Mouse (Mus musculus) duodenum, adult 2 months (tissue): ENCODE data around the gene F8a. TPM values are rescaled to one million over a fixed set of nuclear protein-coding genes. Genes with fewer than 3 reads are reported as not detected.

Experiments
- polyA plus RNA-seq: library from polyadenylated mRNA; depleted of rRNA; stranded (reverse); fragments of >200 nt; gene quantifications from 2 replicates; pipeline ENCODE4 v1.2.3, GENCODE M21; 2012; ENCODE audit warnings: low replicate concordance; rRNA removed

Gene F8a
- polyA plus RNA-seq: 24.9 and 39.6 TPM in 2 replicates

DNA sequence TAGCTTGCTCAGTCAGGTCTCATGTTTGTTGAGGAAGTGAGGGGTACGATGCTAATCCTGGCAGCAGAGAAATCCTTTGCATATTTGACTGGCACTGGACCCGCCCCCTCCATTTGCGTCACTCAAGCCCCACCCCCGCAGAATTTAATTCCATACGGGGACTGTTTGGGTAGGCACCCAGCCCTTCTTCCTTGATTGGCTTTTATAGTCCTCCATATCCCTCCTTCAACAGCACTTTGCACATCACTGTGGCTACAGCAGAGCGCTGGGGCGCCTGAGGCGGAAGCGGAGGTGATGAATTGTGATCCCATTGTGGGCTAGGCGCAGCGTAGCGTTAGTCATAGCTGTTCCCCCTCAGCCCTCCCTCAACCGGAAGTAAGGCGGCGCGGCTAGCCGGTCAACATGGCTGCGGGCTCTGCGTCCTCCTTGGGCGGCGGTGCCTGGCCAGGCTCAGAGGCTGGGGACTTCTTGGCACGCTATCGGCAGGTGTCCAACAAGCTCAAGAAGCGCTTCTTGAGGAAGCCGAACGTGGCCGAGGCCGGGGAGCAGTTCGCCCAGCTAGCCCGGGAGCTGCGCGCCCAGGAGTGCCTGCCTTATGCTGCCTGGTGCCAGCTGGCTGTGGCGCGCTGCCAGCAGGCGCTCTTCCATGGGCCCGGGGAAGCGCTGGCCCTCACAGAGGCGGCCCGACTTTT, at the start of gene F8a:
F8a (plus strand) TSS at position 378 of the 692 bp plus-strand sequence.

DNA sequence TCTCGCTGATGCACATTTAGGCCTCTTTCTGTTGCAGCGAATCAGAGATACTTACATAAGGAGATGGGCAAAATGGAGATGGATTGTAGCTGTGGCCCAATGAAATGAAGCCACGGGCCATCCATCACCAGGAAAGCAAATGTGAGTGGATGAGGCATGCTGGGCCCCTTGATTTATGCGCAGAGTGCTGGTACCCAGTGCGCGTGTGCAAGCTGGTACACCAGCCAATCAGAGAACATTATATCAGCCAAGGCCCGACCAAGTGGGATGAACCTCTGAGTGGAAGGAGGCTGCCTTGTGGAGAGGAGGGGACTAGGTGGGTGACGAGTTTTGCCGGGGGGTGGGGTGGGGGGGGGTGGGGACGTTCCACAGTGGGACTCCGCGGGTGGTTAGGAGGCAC, 36.2 kb upstream of the F8a start, which contains the start of gene Xlr3b:
Xlr3b (plus strand) TSS at position 274 of the 400 bp plus-strand sequence.

GRCm38 (mm10) chrX:73213819-73214564, 14.1 kb upstream of the F8a start, which contains the start of gene Xlr4b:
TSS of gene Xlr4b (plus strand) at chrX:73214333.

GRCm38 (mm10) chrX:73242821-73243325, 14.8 kb downstream of the F8a start, which contains the start of gene Xlr4c:
TSS of gene Xlr4c (minus strand) at chrX:73243130.

GRCm38 (mm10) chrX:73265270-73265669, 37.2 kb downstream of the F8a start, which contains the start of gene Xlr3c:
TSS of gene Xlr3c (minus strand) at chrX:73265390.

Other genes starting within 250 kb of the F8a start
- gene Zfp185, start 241.0 kb upstream of the F8a start, polyA plus RNA-seq: 0.20 TPM in 1 of 2 replicates, not detected in the other
- gene Pnma5, start 191.2 kb upstream of the F8a start, polyA plus RNA-seq: not detected in 2 replicates
- 0.02 and 0.06 TPM in 2 replicates for gene Pnma3, start 163.5 kb upstream of the F8a start, polyA plus RNA-seq
- gene Xlr4a, start 145.8 kb upstream of the F8a start, polyA plus RNA-seq: 0.15 TPM in 1 of 2 replicates, not detected in the other
- gene Xlr3a, start 131.2 kb upstream of the F8a start, polyA plus RNA-seq: 0.16 TPM in 1 of 2 replicates, not detected in the other
- gene Gm14685, start 111.2 kb upstream of the F8a start, polyA plus RNA-seq: 0.05 TPM in 1 of 2 replicates, not detected in the other
- not detected in 2 replicates for gene Xlr5b, start 79.5 kb upstream of the F8a start, polyA plus RNA-seq
- gene DXBay18, start 78.8 kb upstream of the F8a start, polyA plus RNA-seq: not detected in 2 replicates
- gene Spin2d, start 51.3 kb upstream of the F8a start, polyA plus RNA-seq: not detected in 2 replicates
- gene Xlr3b, start 36.1 kb upstream of the F8a start, polyA plus RNA-seq: 0.11 TPM in 1 of 2 replicates, not detected in the other
- not detected in 2 replicates for gene Xlr4b, start 14.0 kb upstream of the F8a start, polyA plus RNA-seq
- gene Xlr4c, start 14.8 kb downstream of the F8a start, polyA plus RNA-seq: not detected in 2 replicates
- gene Xlr3c, start 37.1 kb downstream of the F8a start, polyA plus RNA-seq: not detected in 2 replicates
- gene Xlr5a, start 64.7 kb downstream of the F8a start, polyA plus RNA-seq: not detected in 2 replicates
- gene Xlr5c, start 64.7 kb downstream of the F8a start, polyA plus RNA-seq: not detected in 2 replicates
- not detected in 2 replicates for gene Gm45015, start 108.5 kb downstream of the F8a start, polyA plus RNA-seq
- gene Zfp275, start 114.3 kb downstream of the F8a start, polyA plus RNA-seq: 0.88 and 2.4 TPM in 2 replicates
- gene Gm18336, start 170.4 kb downstream of the F8a start, polyA plus RNA-seq: not detected in 2 replicates
- 1.3 and 1.6 TPM in 2 replicates for gene Zfp92, start 182.8 kb downstream of the F8a start, polyA plus RNA-seq
- 4.7 TPM in 2 replicates for gene Trex2, start 207.1 kb downstream of the F8a start, polyA plus RNA-seq
- gene Haus7, start 230.8 kb downstream of the F8a start, polyA plus RNA-seq: 9.4 TPM in 2 replicates